Mouse (Mus musculus): Measurements from ENCODE around the gene Gldn. TPM values are rescaled to one million over a fixed set of nuclear protein-coding genes. Genes with fewer than 3 reads are reported as not detected.

The Gldn gene
- total and polyA plus RNA-seq, 3 experiments: 0.05 to 0.31 (median 0.05) TPM

DNA sequence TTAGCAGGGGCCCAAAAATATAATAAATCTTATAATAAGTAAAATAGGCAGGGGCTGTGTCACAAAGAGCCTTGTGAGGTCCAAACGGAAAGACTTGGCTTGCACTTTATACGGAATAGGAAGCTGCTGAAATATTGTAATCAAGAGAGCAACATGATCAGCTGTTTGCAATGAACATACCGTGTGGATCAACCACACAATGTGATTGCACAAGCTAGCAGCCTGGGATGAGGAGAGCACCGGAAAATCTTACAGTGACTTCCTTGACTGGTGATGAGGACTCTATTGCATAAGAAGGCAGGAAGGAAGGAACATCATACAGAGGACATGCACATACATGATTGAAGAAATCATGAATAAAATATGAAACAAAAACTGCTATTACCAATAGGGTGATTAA lies 11.0 kb upstream of the Gldn start:
- no peak overlapping the region for H3K4me3 ChIP-seq
- H3K4me1 ChIP-seq (ENCODE audit: control insufficient read depth, insufficient read depth, low read length): no peaks in the 10 kb centered on the region
- no peak for DNase-seq
- H3K27me3 ChIP-seq (ENCODE audit: control insufficient read depth, insufficient read depth, low read length): 0 out of 2 replicates have a peak, but pooled peaks cover 1% of the 10 kb centered on the region
- H3K79me2 ChIP-seq (replicated peaks; ENCODE audit: control insufficient read depth, insufficient read depth, low read length): no peaks in the 10 kb centered on the region
- no peak for TF ChIP-seq POLR2A (IDR thresholded peaks at IDR 0.05; ENCODE audit: insufficient read depth, low read depth, low read length)
- no peak for TF ChIP-seq EP300 (IDR thresholded peaks at IDR 0.05; ENCODE audit: insufficient read depth, low read depth, low read length)
- no peak for TF ChIP-seq CTCF (IDR thresholded peaks at IDR 0.05)
- WGBS: 69% methylated on average over 4 of the region's 4 CpGs
- H3K27ac ChIP-seq: no peak overlapping the region
- intact Hi-C loops (cut with DNase I): no loop called here
- no peaks in the 10 kb centered on the region for H3K36me3 ChIP-seq (ENCODE audit: control insufficient read depth, insufficient read depth, low read length)
- H3K9ac ChIP-seq (ENCODE audit: low read depth, low read length): no peak overlapping the region

DNA sequence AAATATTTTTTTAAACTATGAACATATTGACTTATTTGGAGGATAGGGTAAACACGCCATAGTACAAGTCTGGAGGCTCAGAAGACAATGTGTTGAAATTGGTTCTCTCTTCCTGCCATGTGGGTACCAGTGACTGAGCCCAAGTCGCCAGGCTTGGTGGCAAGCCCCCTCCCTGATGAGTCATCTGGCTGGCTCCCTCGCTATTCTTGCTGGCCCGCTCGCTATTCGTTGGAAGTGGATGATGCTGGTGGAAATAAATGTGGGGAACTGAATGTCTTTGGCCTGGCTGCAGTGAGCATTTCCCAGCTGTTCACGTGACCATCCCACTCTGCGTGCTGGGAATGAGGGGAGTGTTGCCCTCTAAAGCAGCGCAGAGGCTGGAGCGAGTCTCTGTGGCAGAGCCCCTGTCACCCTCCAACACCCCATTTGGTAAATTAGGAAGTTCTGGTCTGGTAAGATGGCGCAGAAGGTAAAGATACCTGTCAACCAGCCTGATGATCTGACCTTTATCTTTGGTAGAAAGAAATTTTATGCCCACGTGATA lies 7.2 kb upstream of the Gldn start:
- Histone ChIP-seq H3K9ac (ENCODE audit: low read depth, low read length) (no peak overlapping the region), H3K79me2 (replicated peaks; ENCODE audit: control insufficient read depth, insufficient read depth, low read length) (no peaks in the 10 kb centered on the region), H3K27ac (no peak overlapping the region), H3K27me3 (ENCODE audit: control insufficient read depth, insufficient read depth, low read length) (no peaks in the 10 kb centered on the region), H3K4me3 (no peak overlapping the region), H3K36me3 (ENCODE audit: control insufficient read depth, insufficient read depth, low read length) (no peaks in the 10 kb centered on the region), H3K4me1 (ENCODE audit: control insufficient read depth, insufficient read depth, low read length) (no peaks in the 10 kb centered on the region)
- intact Hi-C loops (cut with DNase I): no loop called here
- no peak for DNase-seq
- 76% methylated on average over 12 of the region's 12 CpGs for WGBS
- TF ChIP-seq CTCF (IDR thresholded peaks at IDR 0.05) (no peak), POLR2A (IDR thresholded peaks at IDR 0.05; ENCODE audit: insufficient read depth, low read depth, low read length) (no peak), EP300 (IDR thresholded peaks at IDR 0.05; ENCODE audit: insufficient read depth, low read depth, low read length) (no peak)

- Histone ChIP-seq H3K79me2 (replicated peaks; ENCODE audit: control insufficient read depth, insufficient read depth, low read length) (no peaks in the 10 kb centered on the region), H3K27me3 (ENCODE audit: control insufficient read depth, insufficient read depth, low read length) (peaks cover 7% of the 10 kb centered on the region; the same call in 1 of the 2 replicates), H3K4me3 (no peak overlapping the region), H3K4me1 (ENCODE audit: control insufficient read depth, insufficient read depth, low read length) (no peaks in the 10 kb centered on the region), H3K36me3 (ENCODE audit: control insufficient read depth, insufficient read depth, low read length) (no peaks in the 10 kb centered on the region), H3K27ac (no peak overlapping the region), H3K9ac (ENCODE audit: low read depth, low read length) (no peak overlapping the region)
- intact Hi-C loops (cut with DNase I): no loop called here
- 72% methylated on average over 5 of the region's 5 CpGs for WGBS
- no peak for DNase-seq
- no peak for TF ChIP-seq EP300 (IDR thresholded peaks at IDR 0.05; ENCODE audit: insufficient read depth, low read depth, low read length)
- no peak for TF ChIP-seq CTCF (IDR thresholded peaks at IDR 0.05)
- TF ChIP-seq POLR2A (IDR thresholded peaks at IDR 0.05; ENCODE audit: insufficient read depth, low read depth, low read length): no peak
Measured at GRCm38 (mm10) chr9:54287804-54288203, 1.5 kb downstream of the Gldn start.

DNA sequence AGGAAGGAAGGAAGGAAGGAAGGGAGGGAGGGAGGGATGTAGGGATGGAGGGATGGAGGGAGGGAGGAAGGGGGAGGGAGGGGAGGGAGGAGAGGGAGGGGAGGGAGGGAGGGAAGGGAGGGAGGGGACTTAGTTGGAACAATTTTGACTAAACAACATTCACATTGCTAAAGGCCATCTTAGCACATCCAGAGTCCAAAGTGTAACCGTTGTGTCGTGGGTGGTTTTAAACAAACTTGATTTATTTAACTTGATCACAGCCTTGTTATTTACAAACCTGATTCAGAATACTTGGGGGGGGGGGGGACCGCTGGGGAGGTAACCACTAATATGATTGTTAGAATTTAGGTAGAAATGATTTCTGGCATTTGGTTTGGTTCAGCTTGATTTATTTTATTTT lies 13.1 kb downstream of the Gldn start:
- no peak overlapping the region for H3K9ac ChIP-seq (ENCODE audit: low read depth, low read length)
- intact Hi-C loops (cut with DNase I): no loop called here
- DNase-seq: no peak
- 87% methylated on average over 3 of the region's 3 CpGs for WGBS
- no peaks in the 10 kb centered on the region for H3K79me2 ChIP-seq (replicated peaks; ENCODE audit: control insufficient read depth, insufficient read depth, low read length)
- H3K4me3 ChIP-seq: no peak overlapping the region
- H3K4me1 ChIP-seq (ENCODE audit: control insufficient read depth, insufficient read depth, low read length): no peaks in the 10 kb centered on the region; the same call in 1 of the 2 replicates
- no peak for TF ChIP-seq CTCF (IDR thresholded peaks at IDR 0.05)
- no peak for TF ChIP-seq EP300 (IDR thresholded peaks at IDR 0.05; ENCODE audit: insufficient read depth, low read depth, low read length)
- TF ChIP-seq POLR2A (IDR thresholded peaks at IDR 0.05; ENCODE audit: insufficient read depth, low read depth, low read length): no peak
- no peaks in the 10 kb centered on the region for H3K36me3 ChIP-seq (ENCODE audit: control insufficient read depth, insufficient read depth, low read length)
- no peak overlapping the region for H3K27ac ChIP-seq
- H3K27me3 ChIP-seq (ENCODE audit: control insufficient read depth, insufficient read depth, low read length): no peaks in the 10 kb centered on the region

DNA sequence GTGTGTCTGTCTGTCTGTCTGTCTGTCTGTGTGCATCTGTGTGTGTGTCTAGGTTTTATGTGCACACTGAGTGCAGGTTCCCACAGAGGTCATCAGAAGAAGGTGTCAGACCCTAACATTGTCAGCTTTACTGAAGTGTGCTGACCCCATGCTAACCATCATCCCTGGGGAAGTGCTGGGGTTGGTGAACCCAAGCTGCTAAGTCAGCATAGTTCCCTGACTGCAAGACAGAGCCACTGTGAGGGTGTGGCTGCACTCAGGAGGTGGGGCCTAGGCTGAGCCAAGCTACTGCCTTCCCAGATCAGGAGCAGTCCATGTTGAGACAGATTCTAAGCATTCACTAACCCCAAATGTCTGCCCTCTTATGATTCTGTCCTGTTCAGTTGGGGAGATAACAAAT lies 13.5 kb downstream of the Gldn start:
- H3K9ac ChIP-seq (ENCODE audit: low read depth, low read length): no peak overlapping the region
- H3K79me2 ChIP-seq (replicated peaks; ENCODE audit: control insufficient read depth, insufficient read depth, low read length): no peaks in the 10 kb centered on the region
- H3K4me3 ChIP-seq: no peak overlapping the region
- TF ChIP-seq EP300 (IDR thresholded peaks at IDR 0.05; ENCODE audit: insufficient read depth, low read depth, low read length): no peak
- H3K36me3 ChIP-seq (ENCODE audit: control insufficient read depth, insufficient read depth, low read length): no peaks in the 10 kb centered on the region
- H3K27ac ChIP-seq: no peak overlapping the region
- no peaks in the 10 kb centered on the region; the same call in 1 of the 2 replicates for H3K4me1 ChIP-seq (ENCODE audit: control insufficient read depth, insufficient read depth, low read length)
- H3K27me3 ChIP-seq (ENCODE audit: control insufficient read depth, insufficient read depth, low read length): no peaks in the 10 kb centered on the region
- no peak for DNase-seq
- intact Hi-C loops (cut with DNase I): no loop called here

GRCm38 (mm10) chr9:54301255-54301654 lies 15.0 kb downstream of the Gldn start:
- Histone ChIP-seq H3K4me1 (ENCODE audit: control insufficient read depth, insufficient read depth, low read length) (no peaks in the 10 kb centered on the region; the same call in 1 of the 2 replicates), H3K79me2 (replicated peaks; ENCODE audit: control insufficient read depth, insufficient read depth, low read length) (no peaks in the 10 kb centered on the region), H3K27ac (no peak overlapping the region), H3K36me3 (ENCODE audit: control insufficient read depth, insufficient read depth, low read length) (no peaks in the 10 kb centered on the region), H3K4me3 (no peak overlapping the region), H3K9ac (ENCODE audit: low read depth, low read length) (no peak overlapping the region), H3K27me3 (ENCODE audit: control insufficient read depth, insufficient read depth, low read length) (no peaks in the 10 kb centered on the region)
- WGBS: 36% methylated on average over 4 of the region's 4 CpGs
- no peak for TF ChIP-seq CTCF (IDR thresholded peaks at IDR 0.05)
- TF ChIP-seq EP300 (IDR thresholded peaks at IDR 0.05; ENCODE audit: insufficient read depth, low read depth, low read length): no peak
- TF ChIP-seq POLR2A (IDR thresholded peaks at IDR 0.05; ENCODE audit: insufficient read depth, low read depth, low read length): no peak
- intact Hi-C loops (cut with DNase I): no loop called here
- DNase-seq: peak; percentile 31 to 51
